Mouse (Mus musculus) heart, postnatal 0 days (tissue): ENCODE results near the gene Gnb1. TPM values are rescaled to one million over a fixed set of nuclear protein-coding genes. Genes with fewer than 3 reads are reported as not detected.
A peak's percentile ranks its signal among the peaks of the same experiment; 100 is the strongest.

ENCODE experiments used
- ATAC-seq: fragments of 200-750 bp; cut with Nextera tagmentation; 2 replicates; pipeline ENCODE4 v1.8.0; 2017; ENCODE audit warnings: low read depth, moderate number of reproducible peaks, moderate library complexity; ENCODE audit not compliant: insufficient read depth
- DNase-seq: peaks from one replicate; pipeline ENCODE4 v3.0.0-alpha.2; 2016; ENCODE audit warnings: low spot score
- H3K27ac ChIP-seq: fragments of 300-500 bp; sonication (generic); 2 replicates; pipeline ENCODE4 v1.5.1; 2014; ENCODE audit warnings: low read depth, mild to moderate bottlenecking
- H3K27me3 ChIP-seq: fragments of 300-500 bp; sonication (generic); 2 replicates; pipeline ENCODE4 v1.6.1; 2014; ENCODE audit warnings: low read length, mixed read lengths; ENCODE audit not compliant: control insufficient read depth, insufficient read depth
- H3K36me3 ChIP-seq: fragments of 300-500 bp; sonication (generic); replicated peaks from 2 replicates; pipeline ENCODE4 v1.6.1; 2014; ENCODE audit warnings: low read length, mixed read lengths; ENCODE audit not compliant: control insufficient read depth, insufficient read depth
- H3K4me1 ChIP-seq: fragments of 300-500 bp; sonication (generic); 2 replicates; pipeline ENCODE4 v1.6.1; 2014; ENCODE audit warnings: antibody characterized with exemption; ENCODE audit not compliant: control insufficient read depth, insufficient read depth
- H3K4me2 ChIP-seq: fragments of 300-500 bp; sonication (generic); 2 replicates; pipeline ENCODE4 v1.6.1; 2014; ENCODE audit warnings: low read depth, mild to moderate bottlenecking, low read length, moderate library complexity
- H3K4me3 ChIP-seq: fragments of 300-500 bp; sonication (generic); 2 replicates; pipeline ENCODE4 v1.5.1; 2014; ENCODE audit warnings: low read depth, low read length
- H3K9ac ChIP-seq: fragments of 300-500 bp; sonication (generic); replicated peaks from 2 replicates; pipeline ENCODE4 v1.6.1; 2014; ENCODE audit warnings: low read depth, low read length, mixed read lengths
- H3K9me3 ChIP-seq: fragments of 300-500 bp; sonication (generic); replicated peaks from 2 replicates; pipeline ENCODE4 v1.6.1; 2016; ENCODE audit warnings: low read length; ENCODE audit not compliant: control insufficient read depth
- CTCF ChIP-seq: IDR thresholded peaks from 2 replicates; pipeline ENCODE4 v1.5.1; 2016; ENCODE audit warnings: antibody characterized with exemption, control low read depth, low read depth
- EP300 ChIP-seq: IDR thresholded peaks from 2 replicates; pipeline ENCODE4 v1.6.1; 2016; ENCODE audit warnings: antibody characterized with exemption, low read depth
- WGBS: fragments of 180-500 bp; shearing (Covaris S2); extraction: QIAGEN DNeasy Blood & Tissue Kit; methylation state at CpG from one replicate; pipeline ENCODE4 v1.1.7; 2014; 5-methylcytosine and 5-hydroxymethylcytosine counted together
- polyA plus RNA-seq: library from polyadenylated mRNA; unstranded; fragments of >200 nt; fragmentation: Nextera tagmentation; extraction: Ambion mirVana; gene quantifications from 2 replicates; pipeline ENCODE4 v1.2.1, GENCODE M21; 2015
- total RNA-seq: library from RNA; depleted of rRNA; stranded (reverse); fragments of >200 nt; gene quantifications from 2 replicates; pipeline ENCODE4 v1.2.3, GENCODE M21; 2014; ENCODE audit warnings: low replicate concordance

Gene Gnb1
- total and polyA plus RNA-seq, 2 experiments from 2014 or later, result 158 to 255 TPM

- Histone ChIP-seq H3K4me2 (peak overlapping the region; percentile 43; the same call in 1 of the 2 replicates), H3K36me3 (no peaks in the 10 kb centered on the region), H3K27me3 (peaks cover 12% of the 10 kb centered on the region; the same call in 1 of the 2 replicates), H3K9ac (no peak overlapping the region), H3K27ac (no peak overlapping the region), H3K4me1 (peaks cover 11% of the 10 kb centered on the region; the same call in 1 of the 2 replicates), H3K4me3 (no peak overlapping the region), H3K9me3 (no peaks in the 10 kb centered on the region)
- DNase-seq, result no peak
- ATAC-seq, result no peak
- no peak for TF ChIP-seq CTCF
- TF ChIP-seq EP300, result no peak
- 67% methylated on average over 18 of the region's 18 CpGs for WGBS
These were observed 21.4 kb upstream of the Gnb1 start for GRCm38 (mm10) chr4:155469590-155470262.

GRCm38 (mm10) chr4:155470263-155470953, 20.8 kb upstream of the Gnb1 start:
- H3K4me2 ChIP-seq, result no peak overlapping the region
- no peaks in the 10 kb centered on the region for H3K36me3 ChIP-seq
- WGBS, result 81% methylated on average over 16 of the region's 16 CpGs
- no peak for DNase-seq
- no peak for TF ChIP-seq EP300
- no peak for TF ChIP-seq CTCF
- no peak overlapping the region for H3K9ac ChIP-seq
- no peak overlapping the region for H3K4me3 ChIP-seq
- peaks cover 11% of the 10 kb centered on the region; the same call in 1 of the 2 replicates for H3K4me1 ChIP-seq
- peaks cover 12% of the 10 kb centered on the region; the same call in 1 of the 2 replicates for H3K27me3 ChIP-seq
- no peak overlapping the region for H3K27ac ChIP-seq
- no peak for ATAC-seq
- no peaks in the 10 kb centered on the region for H3K9me3 ChIP-seq

- no peaks in the 10 kb centered on the region for H3K36me3 ChIP-seq
- H3K27me3 ChIP-seq, result peaks cover 12% of the 10 kb centered on the region; the same call in 1 of the 2 replicates
- H3K4me1 ChIP-seq, result peaks cover 11% of the 10 kb centered on the region; the same call in 1 of the 2 replicates
- H3K9me3 ChIP-seq, result no peaks in the 10 kb centered on the region
- H3K27ac ChIP-seq, result no peak overlapping the region
- ATAC-seq (no peak), DNase-seq (no peak)
- no peak overlapping the region for H3K4me3 ChIP-seq
- H3K9ac ChIP-seq, result no peak overlapping the region
- WGBS, result 77% methylated on average over 7 of the region's 7 CpGs
- TF ChIP-seq CTCF, result no peak
- no peak for TF ChIP-seq EP300
- no peak overlapping the region for H3K4me2 ChIP-seq
These were observed 20.2 kb upstream of the Gnb1 start for GRCm38 (mm10) chr4:155470997-155471396.

GRCm38 (mm10) chr4:155471406-155471805, 19.8 kb upstream of the Gnb1 start:
- Histone ChIP-seq H3K4me1 (peaks cover 11% of the 10 kb centered on the region; the same call in 1 of the 2 replicates), H3K4me2 (no peak overlapping the region), H3K4me3 (no peak overlapping the region), H3K27ac (no peak overlapping the region), H3K27me3 (peaks cover 12% of the 10 kb centered on the region; the same call in 1 of the 2 replicates), H3K9me3 (no peaks in the 10 kb centered on the region), H3K9ac (no peak overlapping the region), H3K36me3 (no peaks in the 10 kb centered on the region)
- DNase-seq (no peak), ATAC-seq (no peak)
- TF ChIP-seq CTCF, result no peak
- no peak for TF ChIP-seq EP300
- WGBS, result 74% methylated on average over 7 of the region's 7 CpGs

- Histone ChIP-seq H3K4me2 (no peak overlapping the region), H3K4me3 (no peak overlapping the region), H3K9me3 (no peaks in the 10 kb centered on the region), H3K4me1 (peaks cover 11% of the 10 kb centered on the region; the same call in 1 of the 2 replicates), H3K36me3 (no peaks in the 10 kb centered on the region), H3K9ac (no peak overlapping the region), H3K27ac (no peak overlapping the region), H3K27me3 (peaks cover 9% of the 10 kb centered on the region; the same call in 1 of the 2 replicates)
- no peak for DNase-seq
- no peak for ATAC-seq
- WGBS, result 69% methylated on average over 3 of the region's 3 CpGs
- TF ChIP-seq CTCF (no peak), EP300 (no peak)
These were observed 18.4 kb upstream of the Gnb1 start for GRCm38 (mm10) chr4:155472716-155473290.
